Mouse (Mus musculus): ENCODE measurements around the gene Ano10. TPM values are rescaled to one million over a fixed set of nuclear protein-coding genes. Genes with fewer than 3 reads are reported as not detected.
"Not testable (repeated sequence)": the region's sequence is repeated elsewhere in the genome, so short reads cannot be mapped to it uniquely, and the experiment has no call there.

Gene Ano10
- polyA plus RNA-seq, 1 experiment from 2014 or later: 31.9 TPM

GRCm38 (mm10) chr9:122173405-122174233 lies 120.6 kb downstream of the Ano10 start:
- H3K4me3 ChIP-seq: no peak overlapping the region
- H3K27ac ChIP-seq: no peak overlapping the region
- H3K36me3 ChIP-seq: peaks cover 20% of the 10 kb centered on the region; the same call in 1 of the 2 replicates
- H3K9me3 ChIP-seq: no peaks in the 10 kb centered on the region
- H3K9ac ChIP-seq: no peak overlapping the region
- no peaks in the 10 kb centered on the region for H3K27me3 ChIP-seq
- ATAC-seq (ENCODE audit: borderline replicate concordance, extremely low read depth, low FRiP score, low TSS enrichment): no peak
- no peak overlapping the region for H3K4me2 ChIP-seq
- H3K4me1 ChIP-seq: no peaks in the 10 kb centered on the region
- 57% methylated on average over 9 of the region's 9 CpGs for WGBS

GRCm38 (mm10) chr9:122172612-122173186 lies 121.5 kb downstream of the Ano10 start:
- no peaks in the 10 kb centered on the region for H3K9me3 ChIP-seq
- H3K4me2 ChIP-seq: no peak overlapping the region
- H3K36me3 ChIP-seq: peaks cover 23% of the 10 kb centered on the region; the same call in 1 of the 2 replicates
- no peak overlapping the region for H3K9ac ChIP-seq
- 0 out of 2 replicates have a peak overlapping the region, but pooled peaks have one; percentile 2 for H3K27ac ChIP-seq
- H3K27me3 ChIP-seq: no peaks in the 10 kb centered on the region
- WGBS: 74% methylated on average over 11 of the region's 11 CpGs
- H3K4me3 ChIP-seq: no peak overlapping the region
- ATAC-seq (ENCODE audit: borderline replicate concordance, extremely low read depth, low FRiP score, low TSS enrichment): no peak
- no peaks in the 10 kb centered on the region for H3K4me1 ChIP-seq

- peaks cover 47% of the 10 kb centered on the region for H3K36me3 ChIP-seq
- 87% methylated on average over 6 of the region's 6 CpGs for WGBS
- H3K9me3 ChIP-seq: no peaks in the 10 kb centered on the region
- no peak overlapping the region for H3K27ac ChIP-seq
- ATAC-seq (ENCODE audit: borderline replicate concordance, extremely low read depth, low FRiP score, low TSS enrichment): no peak
- no peaks in the 10 kb centered on the region for H3K4me1 ChIP-seq
- no peak overlapping the region for H3K4me3 ChIP-seq
- H3K27me3 ChIP-seq: no peaks in the 10 kb centered on the region
- no peak overlapping the region for H3K4me2 ChIP-seq
- no peak overlapping the region for H3K9ac ChIP-seq
These were observed 124.3 kb downstream of the Ano10 start for GRCm38 (mm10) chr9:122169901-122170300.

GRCm38 (mm10) chr9:122167719-122168118 lies 126.5 kb downstream of the Ano10 start:
- H3K4me1 ChIP-seq; H3K4me3 ChIP-seq; H3K9me3 ChIP-seq; H3K9ac ChIP-seq; H3K4me2 ChIP-seq; H3K27ac ChIP-seq; ATAC-seq (ENCODE audit: borderline replicate concordance, extremely low read depth, low FRiP score, low TSS enrichment); H3K27me3 ChIP-seq: not testable (repeated sequence)
- H3K36me3 ChIP-seq: peaks cover 66% of the 10 kb centered on the region
- 54% methylated on average over 5 of the region's 5 CpGs for WGBS

- 87% methylated on average over 4 of the region's 4 CpGs for WGBS
- ATAC-seq (ENCODE audit: borderline replicate concordance, extremely low read depth, low FRiP score, low TSS enrichment): no peak
- no peak overlapping the region for H3K4me2 ChIP-seq
- H3K27me3 ChIP-seq: no peaks in the 10 kb centered on the region
- H3K9me3 ChIP-seq: no peaks in the 10 kb centered on the region
- no peak overlapping the region for H3K27ac ChIP-seq
- no peak overlapping the region for H3K4me3 ChIP-seq
- H3K36me3 ChIP-seq: peaks cover 60% of the 10 kb centered on the region
- no peaks in the 10 kb centered on the region for H3K4me1 ChIP-seq
- H3K9ac ChIP-seq: no peak overlapping the region
These were observed 129.7 kb downstream of the Ano10 start for GRCm38 (mm10) chr9:122164535-122164934.

- Histone ChIP-seq H3K4me3 (no peak overlapping the region), H3K27ac (no peak overlapping the region), H3K36me3 (peaks cover 44% of the 10 kb centered on the region), H3K9me3 (no peaks in the 10 kb centered on the region), H3K4me1 (no peaks in the 10 kb centered on the region), H3K9ac (no peak overlapping the region), H3K4me2 (no peak overlapping the region), H3K27me3 (no peaks in the 10 kb centered on the region)
- no peak for ATAC-seq (ENCODE audit: borderline replicate concordance, extremely low read depth, low FRiP score, low TSS enrichment)
- WGBS: 94% methylated on average over 14 of the region's 14 CpGs
These were observed 137.2 kb downstream of the Ano10 start for GRCm38 (mm10) chr9:122157079-122157441.

- ATAC-seq (ENCODE audit: borderline replicate concordance, extremely low read depth, low FRiP score, low TSS enrichment): no peak
- Histone ChIP-seq H3K36me3 (peaks cover 44% of the 10 kb centered on the region), H3K9ac (no peak overlapping the region), H3K27me3 (no peaks in the 10 kb centered on the region), H3K4me2 (no peak overlapping the region), H3K4me1 (no peaks in the 10 kb centered on the region), H3K4me3 (no peak overlapping the region), H3K9me3 (no peaks in the 10 kb centered on the region), H3K27ac (no peak overlapping the region)
- WGBS: 72% methylated on average over 5 of the region's 5 CpGs
These were observed 137.7 kb downstream of the Ano10 start for GRCm38 (mm10) chr9:122156389-122157078.

GRCm38 (mm10) chr9:122155193-122155592 lies 139.0 kb downstream of the Ano10 start:
- H3K36me3 ChIP-seq: peaks cover 36% of the 10 kb centered on the region
- H3K4me3 ChIP-seq: no peak overlapping the region
- H3K4me2 ChIP-seq: no peak overlapping the region
- H3K9me3 ChIP-seq: no peaks in the 10 kb centered on the region
- WGBS: 85% methylated on average over 1 of the region's 1 CpGs
- no peak overlapping the region for H3K27ac ChIP-seq
- ATAC-seq (ENCODE audit: borderline replicate concordance, extremely low read depth, low FRiP score, low TSS enrichment): no peak
- no peaks in the 10 kb centered on the region for H3K4me1 ChIP-seq
- no peaks in the 10 kb centered on the region for H3K27me3 ChIP-seq
- no peak overlapping the region for H3K9ac ChIP-seq

- Histone ChIP-seq H3K4me1 (no peaks in the 10 kb centered on the region), H3K27ac (no peak overlapping the region), H3K27me3 (no peaks in the 10 kb centered on the region), H3K9me3 (no peaks in the 10 kb centered on the region), H3K36me3 (peaks cover 29% of the 10 kb centered on the region; the same call in 1 of the 2 replicates), H3K9ac (no peak overlapping the region), H3K4me3 (no peak overlapping the region), H3K4me2 (no peak overlapping the region)
- WGBS: 89% methylated on average over 3 of the region's 3 CpGs
- ATAC-seq (ENCODE audit: borderline replicate concordance, extremely low read depth, low FRiP score, low TSS enrichment): no peak
These were observed 140.8 kb downstream of the Ano10 start for GRCm38 (mm10) chr9:122153436-122153835.

GRCm38 (mm10) chr9:122152501-122152900 lies 141.7 kb downstream of the Ano10 start:
- WGBS: 63% methylated on average over 1 of the region's 1 CpGs
- no peaks in the 10 kb centered on the region for H3K9me3 ChIP-seq

GRCm38 (mm10) chr9:122152063-122152462 lies 142.2 kb downstream of the Ano10 start:
- Histone ChIP-seq H3K27me3 (no peaks in the 10 kb centered on the region), H3K36me3 (peaks cover 19% of the 10 kb centered on the region; the same call in 1 of the 2 replicates), H3K9me3 (no peaks in the 10 kb centered on the region), H3K27ac (no peak overlapping the region), H3K9ac (no peak overlapping the region), H3K4me2 (no peak overlapping the region), H3K4me3 (no peak overlapping the region), H3K4me1 (no peaks in the 10 kb centered on the region)
- ATAC-seq (ENCODE audit: borderline replicate concordance, extremely low read depth, low FRiP score, low TSS enrichment): no peak
- WGBS: 80% methylated on average over 4 of the region's 4 CpGs

More at GRCm38 (mm10) chr9:122152501-122152900, 141.7 kb downstream of the Ano10 start:
- Histone ChIP-seq H3K4me2 (no peak overlapping the region), H3K27me3 (no peaks in the 10 kb centered on the region), H3K36me3 (peaks cover 24% of the 10 kb centered on the region; the same call in 1 of the 2 replicates), H3K4me3 (no peak overlapping the region), H3K27ac (no peak overlapping the region), H3K4me1 (no peaks in the 10 kb centered on the region), H3K9ac (no peak overlapping the region)
- ATAC-seq (ENCODE audit: borderline replicate concordance, extremely low read depth, low FRiP score, low TSS enrichment): no peak
